Mouse (Mus musculus) midbrain, postnatal 0 days (tissue): ENCODE results near the gene Ankzf1. TPM values are rescaled to one million over a fixed set of nuclear protein-coding genes. Genes with fewer than 3 reads are reported as not detected.

Experiments
- ATAC-seq: fragments of 200-750 bp; cut with Nextera tagmentation; 2 replicates; pipeline ENCODE4 v1.8.0; 2017; ENCODE audit warnings: moderate number of reproducible peaks, mild to moderate bottlenecking, moderate TSS enrichment, moderate library complexity; ENCODE audit not compliant: low FRiP score
- DNase-seq: peaks from one replicate; pipeline ENCODE4 v3.0.0-alpha.2; 2015; ENCODE audit warnings: low spot score
- H3K27ac ChIP-seq: fragments of 300-500 bp; sonication (generic); 2 replicates; pipeline ENCODE4 v1.5.1; 2014; ENCODE audit warnings: low read depth, mild to moderate bottlenecking, low read length, mixed read lengths
- H3K27me3 ChIP-seq: fragments of 300-500 bp; sonication (generic); 2 replicates; pipeline ENCODE4 v1.6.1; 2014; ENCODE audit warnings: low read length, control low read depth, mixed read lengths; ENCODE audit not compliant: insufficient read depth
- H3K36me3 ChIP-seq: fragments of 300-500 bp; sonication (generic); 2 replicates; pipeline ENCODE4 v1.6.1; 2014; ENCODE audit warnings: low read length, control low read depth, mixed read lengths; ENCODE audit not compliant: insufficient read depth
- H3K4me1 ChIP-seq: fragments of 300-500 bp; sonication (generic); 2 replicates; pipeline ENCODE4 v1.6.1; 2014; ENCODE audit warnings: mild to moderate bottlenecking, control low read depth, antibody characterized with exemption, low read length, mixed read lengths; ENCODE audit not compliant: insufficient read depth
- H3K4me2 ChIP-seq: fragments of 300-500 bp; sonication (generic); 2 replicates; pipeline ENCODE4 v1.6.1; 2014; ENCODE audit warnings: low read depth, mild to moderate bottlenecking, low read length, mixed read lengths; ENCODE audit not compliant: poor library complexity, severe bottlenecking
- H3K4me3 ChIP-seq: fragments of 300-500 bp; sonication (generic); 2 replicates; pipeline ENCODE4 v1.5.1; 2014; ENCODE audit warnings: low read depth, mild to moderate bottlenecking, low read length, moderate library complexity
- H3K9ac ChIP-seq: fragments of 300-500 bp; sonication (generic); replicated peaks from 2 replicates; pipeline ENCODE4 v1.6.1; 2014; ENCODE audit warnings: mild to moderate bottlenecking, low read length, moderate library complexity, mixed read lengths; ENCODE audit not compliant: poor library complexity, severe bottlenecking
- H3K9me3 ChIP-seq: fragments of 300-500 bp; sonication (generic); 2 replicates; pipeline ENCODE4 v1.6.1; 2016; ENCODE audit warnings: low read length, control low read depth
- CTCF ChIP-seq: IDR thresholded peaks from 2 replicates; pipeline ENCODE4 v1.5.1; 2016; ENCODE audit warnings: antibody characterized with exemption, mild to moderate bottlenecking
- WGBS: fragments of 180-500 bp; shearing (Covaris S2); extraction: QIAGEN DNeasy Blood & Tissue Kit; methylation state at CpG from one replicate; pipeline ENCODE4 v1.1.7; 2014; 5-methylcytosine and 5-hydroxymethylcytosine counted together
- polyA plus RNA-seq: library from polyadenylated mRNA; unstranded; fragments of >200 nt; fragmentation: Nextera tagmentation; extraction: Ambion mirVana; gene quantifications from 2 replicates; pipeline ENCODE4 v1.2.1, GENCODE M21; 2015
- total RNA-seq: library from RNA; depleted of rRNA; stranded (reverse); fragments of >200 nt; gene quantifications from 2 replicates; pipeline ENCODE4 v1.2.3, GENCODE M21; 2014

The Ankzf1 gene
- total and polyA plus RNA-seq, 2 experiments from 2014 or later = 15.7 to 20.1 TPM

DNA sequence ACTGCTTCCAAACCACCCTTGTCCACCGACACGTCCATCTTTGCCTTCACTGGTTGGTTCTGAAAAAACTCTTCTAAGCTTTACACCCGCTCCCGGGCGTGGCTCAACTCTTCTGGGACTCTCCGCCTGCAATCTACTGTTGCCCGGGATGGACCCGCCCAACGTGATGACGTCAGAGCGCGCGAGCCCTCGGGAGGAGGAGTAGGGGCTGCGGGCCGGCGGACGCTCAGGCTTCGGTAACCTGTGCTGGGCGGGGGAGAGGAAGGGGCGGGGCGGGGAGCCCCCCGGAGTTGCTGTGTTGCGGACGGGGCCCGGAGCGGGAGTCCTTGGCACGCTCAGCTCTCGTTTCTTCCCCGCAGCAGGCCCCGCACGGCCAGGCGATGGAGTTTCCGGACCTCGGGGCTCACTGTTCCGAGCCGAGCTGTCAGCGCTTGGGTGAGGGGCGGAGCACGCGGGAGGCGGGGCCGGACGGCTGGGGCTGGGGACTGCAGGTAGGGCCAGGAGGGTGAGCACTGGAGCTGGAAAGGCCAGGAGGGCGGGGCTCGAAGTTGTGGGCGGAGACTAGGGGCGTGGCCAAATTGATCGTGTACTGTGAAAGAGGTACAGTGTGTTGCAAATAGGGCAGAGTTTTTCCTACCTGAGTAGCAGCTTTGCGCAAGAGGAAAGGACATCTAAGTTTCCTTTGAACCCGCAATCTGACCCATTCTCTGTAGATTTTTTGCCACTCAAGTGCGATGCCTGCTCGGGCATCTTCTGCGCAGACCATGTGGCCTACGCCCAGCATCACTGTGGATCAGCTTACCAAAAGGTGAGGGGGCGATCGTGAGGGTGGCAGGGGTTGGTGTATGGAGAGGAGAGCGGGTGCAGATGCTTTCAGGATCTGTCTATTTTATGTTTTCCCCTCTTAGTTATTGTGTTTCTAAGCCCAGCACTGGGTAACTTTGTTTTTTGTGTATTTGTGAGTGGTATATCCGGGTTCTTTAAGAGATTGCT lies 23.2 kb upstream of the Ankzf1 start, which contains the start of gene Zfand2b:
Gene Zfand2b (plus strand): TSS at position 175 of the 993 bp plus-strand sequence.
- Histone ChIP-seq H3K9me3 (no peaks in the 10 kb centered on the region), H3K4me3 (peak within 1 kb of the TSS; percentile 78), H3K27me3 (no peaks in the 10 kb centered on the region), H3K27ac (peak within 1 kb of the TSS; percentile 80), H3K9ac (peak within 1 kb of the TSS; percentile 66), H3K36me3 (peaks cover 30% of the 10 kb centered on the region), H3K4me1 (0 out of 2 replicates have a peak, but pooled peaks cover 2% of the 10 kb centered on the region), H3K4me2 (peak within 1 kb of the TSS; percentile 58)
- 1% methylated on average over 55 of the region's 59 CpGs for WGBS
- DNase-seq (peak; percentile 94), ATAC-seq (peak; percentile 96)
- TF ChIP-seq CTCF = 0 out of 2 replicates have a peak, but pooled peaks have one; percentile 5

DNA sequence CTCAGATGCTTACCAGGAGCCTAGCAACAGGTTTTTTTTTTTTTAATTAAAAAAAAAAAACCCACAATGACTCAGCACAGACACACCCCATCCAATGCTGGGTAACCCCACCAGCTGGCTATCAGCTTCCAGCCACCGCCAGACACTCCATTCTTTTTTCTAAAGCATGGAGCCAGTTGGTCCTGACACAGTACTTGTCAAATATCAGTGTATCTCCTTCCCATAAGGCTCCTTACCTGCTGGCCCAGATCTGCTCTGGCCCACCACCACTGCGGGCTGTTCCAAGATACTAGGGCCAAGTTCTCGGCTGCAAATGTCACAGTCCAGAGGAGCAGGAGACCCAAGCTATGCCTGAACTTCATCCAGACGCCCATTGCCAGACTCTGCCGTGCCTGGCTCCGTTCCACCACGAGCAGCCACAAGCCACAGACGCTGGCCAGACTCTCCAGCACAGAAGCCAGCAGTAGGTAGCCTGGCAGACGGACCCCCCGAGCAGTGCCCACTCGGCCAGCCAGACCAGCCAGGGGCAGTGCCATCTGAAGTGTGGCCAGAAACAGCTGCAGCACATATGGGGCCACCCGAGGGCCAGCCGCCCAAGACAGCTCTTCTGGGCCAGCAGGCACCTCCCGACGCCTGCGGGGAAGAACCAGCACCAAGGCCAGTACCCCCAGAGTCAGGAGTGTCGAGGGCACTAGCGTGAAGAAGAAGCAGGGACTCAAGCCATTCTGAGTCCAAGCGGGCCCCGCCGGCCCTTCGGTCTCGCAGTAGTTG lies 12.4 kb upstream of the Ankzf1 start:
- TF ChIP-seq CTCF = no peak
- Histone ChIP-seq H3K4me3 (peak overlapping the region; percentile 52), H3K9ac (peak overlapping the region; percentile 61), H3K27ac (0 out of 2 replicates have a peak overlapping the region, but pooled peaks have one; percentile 8), H3K9me3 (no peaks in the 10 kb centered on the region), H3K27me3 (no peaks in the 10 kb centered on the region), H3K4me2 (peak overlapping the region; percentile 80), H3K36me3 (peaks cover 64% of the 10 kb centered on the region), H3K4me1 (no peaks in the 10 kb centered on the region)
- ATAC-seq (peak; percentile 35), DNase-seq (peak; percentile 78)
- WGBS = 7% methylated on average over 23 of the region's 23 CpGs

- peak within 1 kb of the TSS; percentile 52 for H3K4me3 ChIP-seq
Measured at GRCm38 (mm10) chr1:75180105-75180590, 11.8 kb upstream of the Ankzf1 start, which contains the start of gene Abcb6. Abcb6 (minus strand) TSS chr1:75180392.

DNA sequence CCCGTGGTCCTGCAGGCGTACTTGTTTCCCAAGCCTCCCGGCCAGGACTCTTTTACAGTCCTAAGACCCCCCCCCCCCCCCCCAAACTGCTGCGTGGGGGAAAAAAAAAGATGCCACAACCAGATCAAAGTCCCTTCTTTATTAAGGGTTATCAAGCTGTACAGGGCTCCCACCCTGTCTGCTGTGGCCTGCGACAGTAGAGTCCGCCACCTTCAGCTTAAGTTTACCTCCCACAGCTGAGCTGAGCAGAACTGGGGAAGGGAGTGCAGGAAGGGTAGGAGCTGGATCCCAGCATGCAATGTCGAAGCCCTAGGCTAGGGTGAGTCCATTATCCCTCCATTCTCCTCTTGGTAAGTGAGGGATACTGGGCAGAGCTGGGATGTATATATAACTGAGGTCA lies 11.2 kb upstream of the Ankzf1 start:
- no peak for TF ChIP-seq CTCF
- no peak for ATAC-seq
- Histone ChIP-seq H3K9ac (no peak overlapping the region), H3K9me3 (no peaks in the 10 kb centered on the region), H3K4me3 (peak overlapping the region; percentile 52), H3K4me2 (peak overlapping the region; percentile 80), H3K27me3 (no peaks in the 10 kb centered on the region), H3K4me1 (no peaks in the 10 kb centered on the region), H3K27ac (no peak overlapping the region), H3K36me3 (peaks cover 65% of the 10 kb centered on the region)
- WGBS = 35% methylated on average over 7 of the region's 7 CpGs
- DNase-seq = no peak

More at GRCm38 (mm10) chr1:75180105-75180590, 11.8 kb upstream of the Ankzf1 start, which contains the start of gene Abcb6:
- H3K27me3 ChIP-seq = no peaks in the 10 kb centered on the region
- H3K4me1 ChIP-seq = no peaks in the 10 kb centered on the region
- H3K9me3 ChIP-seq = no peaks in the 10 kb centered on the region
- H3K4me2 ChIP-seq = peak within 1 kb of the TSS; percentile 80
- ATAC-seq (peak; percentile 93), DNase-seq (peak; percentile 96)
- 0 out of 2 replicates have a peak within 1 kb of the TSS, but pooled peaks have one; percentile 8 for H3K27ac ChIP-seq
- peak; percentile 18 for TF ChIP-seq CTCF
- H3K36me3 ChIP-seq = peaks cover 64% of the 10 kb centered on the region
- H3K9ac ChIP-seq = peak within 1 kb of the TSS; percentile 61
- 0% methylated on average over 31 of the region's 31 CpGs for WGBS

GRCm38 (mm10) chr1:75181377-75181870 lies 10.5 kb upstream of the Ankzf1 start:
- Histone ChIP-seq H3K27me3 (no peaks in the 10 kb centered on the region), H3K36me3 (peaks cover 65% of the 10 kb centered on the region), H3K9ac (no peak overlapping the region), H3K9me3 (no peaks in the 10 kb centered on the region), H3K4me3 (no peak overlapping the region), H3K4me2 (no peak overlapping the region), H3K27ac (no peak overlapping the region), H3K4me1 (no peaks in the 10 kb centered on the region)
- no peak for TF ChIP-seq CTCF
- 83% methylated on average over 4 of the region's 4 CpGs for WGBS
- no peak for ATAC-seq
- DNase-seq = no peak
